In the genomic region with DNA sequence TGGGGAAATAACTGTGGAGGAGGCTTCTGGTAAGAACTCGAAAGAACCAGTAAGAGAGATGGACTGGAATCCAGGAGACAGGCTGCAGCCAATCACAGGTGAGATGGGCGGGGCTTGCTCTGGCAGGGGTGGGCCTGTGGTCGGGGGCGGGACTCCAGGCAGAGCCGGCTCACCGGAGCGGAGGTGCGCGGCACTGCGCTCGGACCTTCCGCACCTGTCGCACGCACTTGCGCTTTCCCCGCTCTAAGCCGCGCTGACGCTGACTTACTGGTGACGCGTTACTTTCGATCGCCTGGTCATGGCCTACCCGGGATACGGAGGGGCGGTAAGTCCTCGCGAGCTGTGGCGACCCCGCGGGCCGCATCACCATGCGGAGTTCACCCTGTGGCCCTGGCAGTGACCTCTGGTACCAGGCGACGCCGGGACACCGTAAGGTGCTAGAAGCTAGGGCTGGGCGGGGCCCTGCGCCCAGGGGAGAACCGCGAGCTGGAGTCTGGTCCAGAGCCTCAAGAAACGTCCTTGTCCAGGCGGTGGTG, we compare ENCODE assay signal across 8 mouse cellular contexts. TPM values are rescaled to one million over a fixed set of nuclear protein-coding genes. Genes with fewer than 3 reads are reported as not detected.
DNase-seq lines count a peak whose midpoint lies in the region; ATAC-seq lines count a peak whose summit lies in the region.

A gene (plus strand): TSS at position 151 of the 536 bp plus-strand sequence.

- H3K4me1 ChIP-seq in forebrain, embryonic 11.5 days (replicated peaks; ENCODE audit: control insufficient read depth, insufficient read depth, low read length), result no peaks in the 10 kb centered on the region
- H3K4me1 ChIP-seq in heart, embryonic 15.5 days (replicated peaks), result 0 out of 2 replicates have a peak, but pooled peaks cover 2% of the 10 kb centered on the region
- H3K4me1 ChIP-seq in liver, embryonic 13.5 days (replicated peaks), result peaks cover 6% of the 10 kb centered on the region; the same call in 1 of the 2 replicates
- H3K4me1 ChIP-seq in neural tube, embryonic 11.5 days (ENCODE audit: control insufficient read depth, insufficient read depth, low read length), result no peaks in the 10 kb centered on the region
- H3K4me1 ChIP-seq in stomach, embryonic 16.5 days (ENCODE audit: control insufficient read depth, insufficient read depth, low read length), result no peaks in the 10 kb centered on the region

- peak within 1 kb of the TSS; percentile 59 for H3K4me3 ChIP-seq in forebrain, embryonic 11.5 days (ENCODE audit: low read depth, low read length)
- peak within 1 kb of the TSS; percentile 58 for H3K4me3 ChIP-seq in heart, embryonic 15.5 days
- peak within 1 kb of the TSS; percentile 68 for H3K4me3 ChIP-seq in liver, embryonic 13.5 days (replicated peaks)
- H3K4me3 ChIP-seq in neural tube, embryonic 11.5 days (ENCODE audit: low read depth, low read length), result peak within 1 kb of the TSS; percentile 45
- peak within 1 kb of the TSS; percentile 73 for H3K4me3 ChIP-seq in stomach, embryonic 16.5 days (replicated peaks; ENCODE audit: low read length)

- peak; percentile 98 for ATAC-seq in forebrain, embryonic 11.5 days (replicated peaks; ENCODE audit: low FRiP score)
- peak; percentile 94 for ATAC-seq in heart, embryonic 15.5 days (replicated peaks; ENCODE audit: insufficient number of reproducible peaks, insufficient read depth, low FRiP score, low read depth)
- peak; percentile 100 for ATAC-seq in liver, embryonic 13.5 days (ENCODE audit: low read depth)
- ATAC-seq in neural tube, embryonic 11.5 days (ENCODE audit: insufficient read depth, low FRiP score, low TSS enrichment), result peak; percentile 96
- ATAC-seq in stomach, embryonic 16.5 days (ENCODE audit: insufficient read depth, low FRiP score), result peak; percentile 97

- peak within 1 kb of the TSS; percentile 59 for H3K9ac ChIP-seq in forebrain, embryonic 11.5 days (ENCODE audit: low read length)
- H3K9ac ChIP-seq in heart, embryonic 15.5 days, result peak within 1 kb of the TSS; percentile 54
- peak within 1 kb of the TSS; percentile 71 for H3K9ac ChIP-seq in liver, embryonic 13.5 days
- H3K9ac ChIP-seq in neural tube, embryonic 11.5 days (ENCODE audit: low read length), result peak within 1 kb of the TSS; percentile 16; the same call in 1 of the 2 replicates
- H3K9ac ChIP-seq in stomach, embryonic 16.5 days (ENCODE audit: low read length), result peak within 1 kb of the TSS; percentile 75

- H3K9me3 ChIP-seq in forebrain, embryonic 11.5 days (ENCODE audit: control insufficient read depth, low read length), result no peaks in the 10 kb centered on the region
- H3K9me3 ChIP-seq in heart, embryonic 15.5 days (replicated peaks), result no peaks in the 10 kb centered on the region
- H3K9me3 ChIP-seq in liver, embryonic 13.5 days (replicated peaks), result no peaks in the 10 kb centered on the region
- no peaks in the 10 kb centered on the region for H3K9me3 ChIP-seq in neural tube, embryonic 11.5 days (ENCODE audit: control insufficient read depth, low read length)
- no peaks in the 10 kb centered on the region for H3K9me3 ChIP-seq in stomach, embryonic 16.5 days (replicated peaks; ENCODE audit: control insufficient read depth, low read length)

- WGBS in forebrain, embryonic 11.5 days, result 1% methylated on average over 43 of the region's 43 CpGs
- WGBS in heart, embryonic 15.5 days, result under 1% methylated on average over 43 of the region's 43 CpGs
- 1% methylated on average over 43 of the region's 43 CpGs for WGBS in liver, embryonic 13.5 days (ENCODE audit: insufficient replicate concordance)
- under 1% methylated on average over 43 of the region's 43 CpGs for WGBS in neural tube, embryonic 11.5 days
- under 1% methylated on average over 43 of the region's 43 CpGs for WGBS in stomach, embryonic 16.5 days

- H3K4me2 ChIP-seq in forebrain, embryonic 11.5 days (ENCODE audit: low read depth, low read length, severe bottlenecking), result peak within 1 kb of the TSS; percentile 94
- H3K4me2 ChIP-seq in heart, embryonic 15.5 days, result peak within 1 kb of the TSS; percentile 70
- H3K4me2 ChIP-seq in liver, embryonic 13.5 days, result peak within 1 kb of the TSS; percentile 92
- H3K4me2 ChIP-seq in neural tube, embryonic 11.5 days (ENCODE audit: low read depth), result peak within 1 kb of the TSS; percentile 89
- H3K4me2 ChIP-seq in stomach, embryonic 16.5 days (ENCODE audit: low read depth, low read length), result peak within 1 kb of the TSS; percentile 91

- DNase-seq in CD4-positive, CD25-positive, alpha-beta regulatory T cell, adult 2 months (ENCODE audit: low read depth, low spot score), result peak; percentile 89
- DNase-seq in c-Kit-positive CD71-positive TER-119-negative erythroid progenitor cells, embryonic 14.5 days (ENCODE audit: low read depth), result peak; percentile 75
- peak; percentile 91 for DNase-seq in forebrain, embryonic 11.5 days (ENCODE audit: low spot score)
- DNase-seq in kidney, postnatal 25 days, result peak; percentile 91 to 96
- DNase-seq in liver, embryonic 13.5 days, result peak; percentile 73
- DNase-seq in neural tube, embryonic 11.5 days (ENCODE audit: low spot score), result peak; percentile 79

- H3K27ac ChIP-seq in forebrain, embryonic 11.5 days (ENCODE audit: low read depth, low read length), result no peak within 1 kb of the TSS
- peak within 1 kb of the TSS; percentile 17; the same call in 1 of the 2 replicates for H3K27ac ChIP-seq in heart, embryonic 15.5 days
- H3K27ac ChIP-seq in liver, embryonic 13.5 days, result no peak within 1 kb of the TSS
- H3K27ac ChIP-seq in neural tube, embryonic 11.5 days (ENCODE audit: low read depth, low read length), result no peak within 1 kb of the TSS
- no peak within 1 kb of the TSS; the same call in 1 of the 2 replicates for H3K27ac ChIP-seq in stomach, embryonic 16.5 days (ENCODE audit: low read length)

- no peaks in the 10 kb centered on the region for H3K36me3 ChIP-seq in forebrain, embryonic 11.5 days (ENCODE audit: control insufficient read depth, insufficient read depth, low read length)
- no peaks in the 10 kb centered on the region for H3K36me3 ChIP-seq in heart, embryonic 15.5 days
- H3K36me3 ChIP-seq in liver, embryonic 13.5 days, result no peaks in the 10 kb centered on the region
- no peaks in the 10 kb centered on the region for H3K36me3 ChIP-seq in neural tube, embryonic 11.5 days (ENCODE audit: control insufficient read depth, insufficient read depth, low read length)
- H3K36me3 ChIP-seq in stomach, embryonic 16.5 days (ENCODE audit: control insufficient read depth, insufficient read depth, low read length), result no peaks in the 10 kb centered on the region

- H3K27me3 ChIP-seq in forebrain, embryonic 11.5 days (ENCODE audit: control insufficient read depth, insufficient read depth, low read length), result no peaks in the 10 kb centered on the region
- H3K27me3 ChIP-seq in heart, embryonic 15.5 days, result no peaks in the 10 kb centered on the region
- 0 out of 2 replicates have a peak, but pooled peaks cover 2% of the 10 kb centered on the region for H3K27me3 ChIP-seq in liver, embryonic 13.5 days
- no peaks in the 10 kb centered on the region for H3K27me3 ChIP-seq in neural tube, embryonic 11.5 days (ENCODE audit: control insufficient read depth, insufficient read depth, low read length)
- H3K27me3 ChIP-seq in stomach, embryonic 16.5 days (ENCODE audit: control insufficient read depth, insufficient read depth, low read length), result no peaks in the 10 kb centered on the region

RNA-seq across cellular contexts. Expression of the gene that starts here (rescaled TPM):
- polyA plus RNA-seq in forebrain, embryonic 11.5 days (2014; fragmentation: Nextera tagmentation; extraction: Ambion mirVana), result 4.9 and 5.2 TPM in 2 replicates
- 14.2 and 16.3 TPM in 2 replicates for polyA plus RNA-seq in heart, embryonic 15.5 days (2015; fragmentation: Nextera tagmentation; extraction: Ambion mirVana)
- polyA plus RNA-seq in liver, embryonic 13.5 days (2015; fragmentation: Nextera tagmentation; extraction: Ambion mirVana), result 1.9 and 2.2 TPM in 2 replicates
- 1.6 and 2.1 TPM in 2 replicates for polyA plus RNA-seq in neural tube, embryonic 11.5 days (2014; fragmentation: Nextera tagmentation; extraction: Ambion mirVana)
- polyA plus RNA-seq in stomach, embryonic 16.5 days (2015; fragmentation: Nextera tagmentation; extraction: Ambion mirVana), result 6.4 and 6.8 TPM in 2 replicates

Comparison
In these comparisons a context has a peak if more than half of its experiments do, and no peak if none do; other contexts are left out.
1. H3K9ac ChIP-seq: peak in every context shown above with its lines; median percentile 75 in stomach, embryonic 16.5 days; 71 in liver, embryonic 13.5 days; 59 in forebrain, embryonic 11.5 days; 54 in heart, embryonic 15.5 days; 16 in neural tube, embryonic 11.5 days.